Mouse (Mus musculus) B cell, adult 2 months (primary cell): ENCODE measurements at regions not wholly inside any gene's neighbourhood (a gene's known extent, or its start where the extent isn't known, plus 50 kb on each side); places are given as distances from the start of the nearest gene placed in this dataset.

Experiments
- DNase-seq, 2 experiments: peaks; one replicate each; pipeline ENCODE4 v3.0.0; 2022

DNA sequence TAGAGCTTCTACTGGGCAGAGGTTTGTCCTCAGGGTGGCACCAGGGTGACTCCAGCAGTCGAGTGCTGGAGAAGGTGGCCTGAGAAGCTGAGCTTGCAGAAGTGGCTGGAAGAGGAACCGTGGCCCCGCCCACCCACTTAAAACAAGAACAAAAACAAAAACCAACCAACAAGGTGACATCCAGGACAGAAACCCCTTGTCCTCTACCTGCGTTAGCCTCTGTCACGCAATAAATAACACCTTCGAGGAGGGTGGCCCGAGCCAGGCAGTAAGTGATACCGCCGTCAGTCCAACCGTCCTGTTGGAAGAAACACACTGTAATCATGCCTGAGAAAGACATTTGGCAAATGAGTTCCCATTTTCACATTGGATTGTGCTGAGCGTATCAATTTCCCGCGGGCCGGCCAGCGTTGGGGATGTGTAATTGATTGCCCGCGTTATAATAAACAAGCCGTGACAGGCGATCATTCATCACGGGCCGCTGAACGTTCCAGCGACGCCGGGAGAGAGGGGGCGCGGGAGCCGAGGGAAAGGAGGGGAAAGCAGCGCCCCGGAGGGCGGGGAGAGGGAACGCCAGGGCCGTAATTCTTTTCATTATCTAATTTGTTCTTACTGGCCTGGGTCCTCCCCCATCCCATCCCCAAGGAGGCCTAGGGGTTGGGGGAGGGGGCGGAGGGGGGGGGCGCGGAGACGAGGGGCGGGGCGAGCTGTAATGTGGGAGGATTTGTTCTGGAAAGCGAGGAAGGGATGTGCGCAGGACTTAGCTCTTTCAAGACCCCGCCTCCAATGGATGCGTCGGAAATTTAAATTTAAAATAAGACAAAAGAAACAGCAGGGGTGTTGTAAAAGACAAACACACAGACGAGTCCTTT, 135.6 kb downstream of the 2410131K14Rik start:
- peak; percentile 65 to 69 for DNase-seq

DNA sequence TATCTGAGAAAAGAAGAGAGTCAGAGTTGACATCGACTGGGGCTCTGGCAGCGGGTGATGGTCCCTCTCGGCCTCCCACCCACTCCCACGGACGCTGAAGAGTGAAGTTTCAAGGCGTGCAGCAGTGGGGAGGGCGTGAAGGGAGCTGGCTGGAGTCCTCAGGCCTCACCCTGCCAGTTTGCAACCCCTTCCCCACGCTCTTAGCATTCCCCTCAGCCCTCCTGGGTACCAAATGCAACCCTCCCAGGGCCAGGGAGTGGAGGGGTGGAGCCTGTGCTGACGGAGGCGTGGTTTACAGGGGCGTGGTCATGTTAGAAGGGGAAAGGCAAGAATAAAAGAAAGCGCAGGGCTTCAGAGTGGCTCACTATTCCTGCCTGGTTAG, 136.3 kb downstream of the 2410131K14Rik start:
- peak; percentile 84 to 87 for DNase-seq

DNA sequence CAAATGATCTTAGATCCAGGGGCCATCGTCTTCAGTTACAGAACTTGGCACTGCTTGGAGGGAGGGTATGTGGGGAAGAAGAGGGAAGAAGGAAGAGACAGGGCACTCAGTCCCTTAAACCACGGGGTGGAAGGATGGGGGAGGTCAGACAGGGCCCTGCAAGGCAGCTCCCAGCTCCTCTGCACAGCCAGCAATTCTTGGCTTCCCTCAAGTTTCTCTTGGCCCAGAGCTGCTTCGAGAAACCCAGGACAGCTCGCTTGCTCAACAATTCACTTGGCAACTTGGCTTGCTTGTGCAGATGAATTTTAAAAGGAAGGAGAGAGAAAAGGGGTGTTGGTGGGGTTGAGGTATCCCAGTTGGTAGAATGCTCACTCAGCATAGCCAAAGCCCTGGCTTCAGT, 141.1 kb downstream of the 2410131K14Rik start:
- no peak for DNase-seq

DNA sequence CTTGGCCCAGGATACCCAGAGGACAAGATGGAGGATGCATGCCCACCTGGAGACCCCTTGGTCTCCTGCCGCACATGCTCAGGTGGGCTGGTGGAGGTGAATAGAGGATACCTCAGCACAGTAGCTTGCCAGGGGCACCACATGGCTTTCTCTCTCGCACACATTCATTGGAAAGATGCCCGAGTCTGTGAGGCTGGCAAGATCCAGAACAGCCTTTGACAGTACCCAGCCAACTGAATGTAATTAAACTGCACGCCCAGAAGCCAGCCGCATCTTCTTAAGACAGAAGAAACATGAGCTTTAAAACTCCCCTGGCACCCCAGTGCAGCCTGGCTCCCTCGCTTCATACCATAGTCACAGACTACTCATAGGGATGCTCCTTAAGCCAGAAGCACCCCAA, 143.4 kb downstream of the 2410131K14Rik start:
- no peak for DNase-seq

DNA sequence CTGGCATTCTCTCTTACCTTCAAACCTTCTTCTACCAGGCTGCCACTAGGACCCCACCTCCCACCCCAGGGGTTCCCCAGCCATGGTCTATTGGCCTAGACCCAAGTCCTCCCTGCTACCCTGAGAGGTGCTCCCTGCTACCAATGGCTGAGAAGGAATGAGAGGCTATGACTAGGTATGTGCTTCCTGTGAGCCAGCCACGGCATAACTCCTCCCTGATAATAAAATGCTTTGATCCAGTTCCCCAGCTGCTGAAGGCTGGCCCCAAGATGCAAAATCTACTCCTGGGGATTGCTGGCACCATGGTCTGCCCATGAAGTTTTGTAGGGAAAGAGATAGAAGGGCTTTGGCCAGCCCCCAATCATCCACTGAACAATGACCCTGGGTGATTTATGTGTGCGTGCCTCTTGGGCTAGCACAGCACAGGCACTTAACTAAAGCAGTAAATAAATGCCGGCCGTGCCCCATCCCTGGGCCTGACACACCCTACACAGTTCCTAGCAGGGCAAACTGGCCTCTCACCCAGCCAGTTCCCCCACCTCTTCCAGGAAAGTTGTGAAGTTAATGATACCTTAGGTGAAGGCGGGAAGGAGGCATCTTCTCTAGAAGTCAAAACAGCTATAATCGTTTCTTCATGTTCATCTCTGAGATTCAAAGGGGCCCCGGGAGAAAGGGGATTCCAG, 145.8 kb downstream of the 2410131K14Rik start:
- DNase-seq: no peak

DNA sequence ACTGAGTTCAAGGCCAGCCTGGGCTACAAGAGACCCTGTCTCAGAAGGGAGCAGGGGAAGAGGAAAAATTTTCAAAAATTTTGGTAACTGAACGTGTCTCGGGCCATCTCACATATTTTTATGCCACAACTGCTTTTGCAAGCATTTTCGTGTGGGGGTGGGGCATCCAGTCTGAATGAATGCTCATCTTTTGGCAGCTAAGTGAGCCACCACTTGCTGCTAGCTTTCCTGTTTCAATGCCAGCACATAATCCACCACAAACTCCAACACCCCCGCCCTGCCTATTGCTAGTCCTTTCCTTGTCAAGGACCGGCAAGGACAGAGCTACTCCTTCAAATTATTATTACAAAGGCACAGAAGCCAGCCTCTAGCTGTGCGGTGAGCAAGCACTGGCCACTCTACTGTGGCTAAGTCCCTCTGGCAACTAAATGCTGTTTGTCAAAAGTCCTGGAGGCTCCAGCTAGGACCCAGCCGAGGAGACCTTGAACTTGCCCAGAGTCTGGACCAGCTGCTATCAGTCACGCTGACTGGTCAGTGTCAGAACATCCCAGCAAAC, 148.0 kb downstream of the 2410131K14Rik start:
- no peak for DNase-seq

DNA sequence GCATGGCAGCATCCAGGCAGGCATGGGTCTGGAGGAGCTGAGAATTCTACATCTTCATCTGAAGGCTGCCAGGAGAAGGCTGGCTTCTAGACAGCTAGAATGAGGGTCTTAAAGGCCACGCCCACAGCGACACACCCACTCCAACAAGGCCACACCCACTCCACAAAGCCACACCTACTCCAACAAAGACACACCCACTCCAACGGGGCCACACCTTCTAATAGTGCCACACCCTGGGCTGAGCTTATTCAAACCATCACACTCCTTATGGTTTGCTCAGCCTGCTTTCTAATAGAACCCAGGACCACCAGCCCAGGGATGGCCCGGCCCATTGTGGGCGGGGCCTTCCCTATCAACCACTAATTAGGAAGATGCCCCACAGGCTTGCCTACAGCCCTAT, 149.0 kb downstream of the 2410131K14Rik start:
- no peak for DNase-seq

DNA sequence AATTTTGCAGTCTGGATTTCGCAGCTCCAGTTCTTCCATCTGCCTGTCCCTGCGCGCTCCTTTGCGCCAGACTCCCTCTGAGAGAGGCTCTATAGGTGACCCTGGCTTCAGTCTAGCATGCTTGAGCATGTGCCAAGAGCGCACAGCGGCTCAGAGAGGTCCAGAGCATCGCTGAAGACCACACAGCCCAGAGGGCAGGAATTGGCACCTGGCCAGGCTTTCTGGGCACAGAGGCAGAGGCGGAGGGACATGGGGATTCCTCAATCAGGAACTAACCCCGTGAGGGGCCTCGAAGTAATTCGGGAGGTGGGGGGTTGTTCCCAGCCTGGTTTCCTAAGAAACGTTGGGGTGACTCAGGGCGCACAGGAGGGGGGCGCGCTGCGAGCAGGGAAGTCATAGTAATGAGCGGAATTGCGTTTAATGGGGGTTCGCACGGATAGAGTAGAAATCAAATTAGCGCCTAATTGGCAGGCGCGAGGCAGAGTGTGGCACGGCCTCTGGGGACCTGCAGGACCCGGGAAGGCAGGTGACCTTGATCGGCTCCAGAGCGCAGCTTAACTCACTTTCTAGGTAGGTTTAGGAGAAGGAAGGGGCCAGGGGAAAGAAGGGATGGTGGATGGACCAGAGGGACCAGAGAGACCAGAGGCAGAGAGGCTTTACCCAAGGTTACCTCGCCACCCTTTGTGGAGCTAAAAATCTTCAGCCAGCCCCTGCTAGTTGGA, 151.1 kb downstream of the 2410131K14Rik start:
- DNase-seq: no peak

DNA sequence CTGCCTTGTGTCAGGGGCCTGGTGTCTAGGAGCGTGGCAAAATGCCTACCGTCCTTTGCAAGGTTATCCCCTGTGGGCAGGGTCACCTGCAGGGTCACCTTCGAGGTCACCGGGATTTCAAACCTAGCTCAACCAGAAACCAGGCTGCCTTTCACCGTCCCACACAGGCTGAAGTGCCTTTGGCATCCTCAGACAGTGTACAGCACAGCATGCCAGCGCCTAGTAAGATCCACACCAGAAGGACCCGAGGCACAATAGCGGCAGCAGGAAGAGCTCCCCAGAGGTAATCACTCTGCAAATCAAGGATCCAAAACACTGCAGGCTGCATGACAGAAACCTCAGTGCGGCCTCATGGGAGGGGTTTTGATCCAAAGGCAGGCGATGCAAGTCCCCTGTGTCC, 155.9 kb downstream of the 2410131K14Rik start:
- no peak for DNase-seq

DNA sequence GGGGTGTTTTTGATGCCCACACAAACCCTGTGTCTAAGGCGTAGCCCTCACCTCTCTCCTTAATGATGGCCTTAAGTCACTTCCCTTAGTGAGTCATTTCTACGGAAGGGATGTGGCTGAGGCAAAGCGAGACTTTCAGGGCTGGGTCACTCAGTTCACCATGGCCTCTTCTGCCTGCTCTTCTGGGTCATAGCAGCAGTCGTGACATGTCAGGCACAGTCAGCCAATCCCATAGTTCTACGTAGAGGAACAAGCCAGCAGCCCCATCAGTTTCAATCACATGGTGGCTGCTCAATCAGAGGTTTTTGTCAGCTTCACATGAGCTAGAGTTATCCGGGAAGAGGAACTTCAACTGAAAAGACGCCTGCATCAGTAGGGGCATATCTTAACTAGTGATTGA, 156.1 kb upstream of the Med13l start:
- DNase-seq: no peak

DNA sequence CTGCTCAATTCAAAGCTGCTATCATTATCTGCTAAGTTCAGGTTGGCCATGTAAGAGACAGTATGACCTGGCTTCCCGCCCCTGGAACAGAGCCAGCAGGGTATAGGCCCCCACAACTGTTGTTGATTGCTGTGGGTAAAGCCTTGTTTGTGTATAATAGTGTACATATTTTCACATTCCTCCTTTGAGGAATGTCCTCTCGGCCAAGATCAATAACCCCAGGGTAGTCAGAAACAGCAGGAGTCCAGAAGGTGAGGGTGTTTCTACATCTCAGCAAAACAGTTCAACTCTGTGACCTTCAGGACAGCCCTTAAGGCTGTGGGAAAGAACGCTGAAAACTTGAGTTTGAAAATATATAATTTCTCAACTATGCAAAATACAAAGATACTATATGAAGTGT, 155.1 kb upstream of the Med13l start:
- no peak for DNase-seq

DNA sequence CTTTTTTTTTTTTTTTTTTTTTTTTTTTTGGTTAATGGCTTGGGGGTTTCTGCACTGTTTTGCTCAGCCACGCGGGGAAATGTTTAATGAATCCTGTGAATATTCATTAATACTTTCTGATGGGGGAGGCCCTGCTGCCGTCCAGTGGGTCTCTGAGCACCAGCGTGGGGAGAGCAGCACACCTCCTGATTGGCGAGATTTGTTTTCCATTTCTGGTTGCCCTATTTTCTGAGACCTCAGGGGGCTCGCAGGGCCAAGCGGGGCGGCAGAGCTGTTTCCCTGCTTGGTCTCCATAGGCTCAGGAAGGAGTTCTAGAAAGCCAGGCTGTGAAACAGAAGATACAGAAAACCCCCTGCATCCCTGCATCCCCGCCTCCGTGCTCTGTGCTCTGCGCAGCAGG, 153.0 kb upstream of the Med13l start:
- no peak for DNase-seq

DNA sequence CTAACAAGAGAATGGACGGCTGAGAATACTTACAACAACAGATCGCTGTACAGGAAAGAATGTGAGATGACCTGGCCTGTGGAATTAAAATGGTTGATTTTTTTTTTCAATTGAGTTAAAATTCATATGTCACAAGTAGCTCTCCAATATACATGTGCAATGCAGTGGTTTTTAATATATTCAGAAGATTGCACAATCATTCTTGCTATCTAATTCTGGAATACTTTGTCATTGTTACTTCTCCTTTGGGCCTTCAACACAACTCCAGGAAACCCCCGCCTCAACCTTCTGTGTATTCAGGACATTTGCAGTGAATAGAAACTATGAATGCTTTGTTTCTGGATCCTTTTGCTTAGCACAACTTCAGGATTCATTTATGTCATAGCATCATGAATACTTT, 152.5 kb upstream of the Med13l start:
- no peak for DNase-seq

DNA sequence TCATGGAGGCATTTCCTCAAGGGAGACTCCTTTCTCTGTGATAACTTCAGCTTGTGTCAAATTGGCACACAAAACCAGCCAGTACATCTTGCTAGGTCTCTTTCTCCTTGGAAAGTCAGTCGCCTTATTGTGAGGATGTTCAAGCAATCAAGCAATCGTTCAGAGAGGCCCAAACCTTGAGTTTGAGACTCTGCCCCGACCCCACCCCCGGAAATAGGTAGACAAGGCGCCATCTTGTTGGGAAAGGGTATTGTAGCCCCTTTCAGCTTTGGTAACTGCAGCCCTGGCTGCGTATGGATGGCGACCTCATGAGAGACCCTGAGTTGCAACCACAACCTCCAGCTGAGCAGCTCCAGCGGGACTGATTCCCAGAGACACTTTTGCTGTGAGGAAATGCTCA, 151.7 kb upstream of the Med13l start:
- DNase-seq: no peak

DNA sequence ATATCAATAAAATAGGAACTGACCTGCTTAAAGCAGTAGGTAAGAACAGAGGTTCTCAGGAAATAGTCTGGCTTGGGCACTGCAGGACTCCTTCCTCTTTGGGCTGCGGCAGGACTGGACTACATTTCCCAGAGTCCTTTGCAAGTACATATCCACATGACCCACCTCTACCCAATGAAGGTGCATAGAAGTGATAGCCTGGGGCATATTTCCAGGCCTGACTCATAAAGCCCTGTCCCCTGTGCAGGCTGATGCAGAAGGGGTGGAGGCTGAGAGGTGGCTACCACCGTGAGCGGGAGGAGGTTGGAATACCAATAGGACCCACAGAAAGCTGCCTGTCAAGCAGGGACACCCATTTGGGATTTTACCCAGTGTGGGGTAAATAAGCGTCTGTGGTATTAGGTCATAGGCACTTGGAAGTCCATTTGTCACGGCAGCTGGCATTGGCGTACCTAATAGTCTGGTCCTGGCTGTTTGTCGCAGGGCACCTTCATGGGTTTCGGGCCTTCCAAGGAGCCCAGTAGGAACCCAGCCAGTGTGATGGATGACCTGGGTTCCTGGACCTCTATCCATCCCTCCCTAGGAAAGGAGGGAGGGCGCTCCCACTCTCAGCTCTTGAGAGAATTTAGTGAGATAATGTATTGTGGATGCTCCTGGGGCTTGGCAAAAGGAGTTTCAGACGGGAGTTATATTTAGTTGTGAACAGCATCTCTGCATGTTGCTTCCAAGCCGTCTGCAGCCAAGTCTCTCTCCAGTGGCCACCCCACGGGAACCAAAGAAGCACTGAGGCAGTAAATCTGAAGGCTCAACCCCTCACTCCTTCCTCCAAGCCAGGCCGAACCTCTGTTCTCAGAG, 146.8 kb upstream of the Med13l start:
- peak; percentile 66 to 68 for DNase-seq

DNA sequence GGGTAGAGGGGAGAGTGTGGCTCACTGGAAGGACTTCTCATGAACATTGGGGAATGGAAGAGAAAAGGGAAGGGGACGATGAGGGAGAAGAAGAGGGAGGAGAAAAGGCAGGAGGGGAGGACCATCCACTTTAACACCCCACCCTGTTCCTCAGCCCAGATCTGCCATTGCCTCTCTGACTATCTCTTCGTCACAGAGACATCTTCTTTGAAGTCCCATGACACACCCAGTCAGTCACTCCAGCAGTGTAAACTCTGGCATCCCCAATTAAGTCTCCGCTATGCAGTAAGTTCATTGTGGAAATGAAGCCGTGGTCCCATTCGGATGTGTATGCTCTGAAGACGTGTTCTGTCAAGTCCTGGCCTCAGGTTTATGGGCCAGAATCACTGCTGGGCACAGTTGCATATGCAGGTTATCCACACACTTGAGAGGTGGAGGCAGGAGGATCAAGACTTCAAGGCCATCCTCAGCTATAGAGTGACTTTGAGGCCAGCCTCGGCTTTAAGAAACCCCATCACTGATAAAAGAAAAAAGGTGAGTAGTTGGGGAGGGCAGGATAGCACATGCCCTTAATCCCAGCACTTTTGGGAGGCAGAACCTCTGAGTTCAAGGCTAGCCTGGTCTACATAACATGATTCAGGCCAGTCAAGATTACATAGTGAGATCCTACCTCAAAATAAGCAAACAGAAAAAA, 141.0 kb upstream of the Med13l start:
- DNase-seq: no peak

DNA sequence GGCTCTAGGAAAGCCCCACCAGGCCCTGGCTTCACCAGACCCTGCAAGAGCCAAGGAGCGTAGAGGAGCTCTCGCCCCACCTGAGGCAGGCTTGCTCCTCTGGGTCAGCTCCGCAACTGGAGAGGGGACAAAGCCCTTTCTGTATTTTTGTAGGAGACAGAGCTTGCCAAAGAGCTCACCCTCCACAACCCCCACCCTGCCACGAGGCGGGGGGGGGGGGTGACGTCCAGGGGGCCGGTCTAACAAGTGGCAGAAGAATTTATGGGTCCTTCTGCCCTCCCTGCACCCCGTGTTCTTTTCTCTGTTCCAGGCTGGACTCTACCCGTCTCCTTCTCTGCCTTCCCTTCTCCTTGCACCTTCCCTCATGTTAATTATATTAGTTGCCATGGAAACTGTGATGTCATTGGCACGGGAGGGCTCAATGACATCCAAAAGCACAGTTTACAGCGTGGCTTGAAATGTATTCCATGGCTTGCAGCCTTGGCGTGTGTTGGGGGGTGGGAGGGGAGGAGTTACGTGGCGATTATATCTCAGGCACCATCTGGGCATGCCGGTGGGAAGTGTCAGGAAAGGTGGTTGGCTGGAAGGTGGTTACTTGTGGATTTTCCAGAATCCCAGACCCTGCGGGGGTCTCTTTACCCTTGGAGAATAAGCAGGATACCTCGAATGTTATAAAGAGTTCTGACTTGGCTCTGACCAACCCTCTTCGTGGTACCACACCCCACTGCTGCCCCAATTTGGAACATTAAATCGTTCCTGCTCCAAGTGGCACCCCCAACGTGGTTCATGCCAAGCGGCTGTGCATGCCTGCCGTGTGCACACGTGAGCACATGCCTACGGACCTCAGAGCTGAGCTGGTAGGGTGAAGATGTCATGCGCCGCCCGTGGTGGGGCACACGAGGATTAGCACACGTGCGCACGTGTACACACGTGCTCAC, 138.3 kb upstream of the Med13l start:
- DNase-seq: no peak

DNA sequence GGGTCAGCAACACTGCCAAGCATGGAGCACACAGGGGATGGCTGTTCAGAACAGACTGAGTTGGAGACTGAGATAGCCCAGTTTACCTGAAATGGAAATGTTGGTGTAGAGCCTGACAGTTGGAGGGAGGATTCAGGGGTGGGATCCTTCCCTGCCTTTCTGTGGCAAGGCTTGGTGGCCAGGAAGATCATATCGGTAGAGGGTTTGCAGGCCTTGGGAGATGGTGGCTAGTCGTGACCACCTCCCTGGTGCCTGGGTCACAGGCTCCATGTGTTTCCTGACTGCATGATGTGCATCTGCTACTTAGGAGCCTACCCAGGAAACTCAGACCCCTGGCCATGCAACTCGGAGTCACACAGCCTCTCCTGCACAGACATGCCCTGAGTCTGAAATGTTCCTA, 136.3 kb upstream of the Med13l start:
- DNase-seq: no peak

DNA sequence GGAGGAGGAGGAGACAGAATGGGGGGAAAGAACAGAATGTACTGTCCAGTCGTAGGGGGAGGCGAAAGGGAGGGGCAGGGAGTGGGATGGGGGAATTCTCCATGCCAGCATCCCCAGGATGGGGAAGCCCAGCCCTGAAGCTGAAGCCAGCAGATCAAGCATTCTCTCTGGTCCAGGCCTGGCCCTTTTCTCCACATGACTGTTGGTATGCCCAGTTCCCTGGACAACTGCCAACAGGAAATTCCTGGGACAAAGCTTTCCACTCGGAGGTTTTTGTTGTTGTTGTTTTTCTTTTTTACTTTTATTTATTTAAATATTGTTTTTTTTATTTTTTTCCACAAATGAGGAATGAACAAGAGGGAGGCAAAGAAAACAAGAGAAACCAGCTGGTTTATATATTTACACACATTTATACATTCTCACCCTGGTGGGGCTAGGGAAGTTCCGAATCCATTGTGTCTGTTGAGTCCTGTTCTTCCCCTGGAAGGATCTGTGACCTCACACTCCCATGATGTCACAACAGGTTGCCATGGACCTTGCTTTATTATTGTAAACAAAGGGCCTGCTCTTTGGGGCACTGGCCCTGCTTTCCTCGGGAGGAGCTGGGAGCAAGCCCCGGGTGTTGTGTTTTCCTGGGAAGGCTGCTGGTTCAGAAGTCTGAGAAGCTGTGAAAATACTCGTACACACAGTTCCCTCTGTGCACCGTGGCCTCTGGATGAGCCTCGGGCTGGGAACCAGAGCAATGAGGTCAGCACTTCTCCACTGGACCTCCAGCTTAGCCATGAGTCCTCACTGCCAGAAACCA, 135.5 kb upstream of the Med13l start:
- DNase-seq: no peak

DNA sequence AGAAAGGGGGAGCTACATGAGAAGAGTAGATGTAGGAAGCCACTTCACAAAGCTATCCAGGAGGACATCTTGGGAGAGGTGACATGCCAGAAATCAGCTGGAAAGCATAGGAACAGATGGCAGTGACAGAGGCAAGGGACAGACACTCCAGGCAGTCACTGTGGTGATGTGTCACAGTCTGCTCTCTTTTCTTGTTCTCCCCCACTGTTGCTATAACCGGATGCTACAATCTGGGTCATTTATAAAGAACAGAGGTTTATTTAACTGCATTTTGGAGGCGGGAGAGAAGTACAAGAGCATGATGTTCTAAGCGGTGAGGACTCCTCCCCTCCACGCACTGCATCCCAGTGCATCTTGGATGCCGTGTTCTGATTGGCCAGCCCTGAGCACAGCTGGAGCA, 133.8 kb upstream of the Med13l start:
- no peak for DNase-seq
